Mouse (Mus musculus): ENCODE results near the gene Lefty2. TPM values are rescaled to one million over a fixed set of nuclear protein-coding genes. Genes with fewer than 3 reads are reported as not detected.
"Not testable (repeated sequence)": the region's sequence is repeated elsewhere in the genome, so short reads cannot be mapped to it uniquely, and the experiment has no call there.

Lefty2 gene
- total RNA-seq, 4 experiments from 2014 or later: not detected

- DNase-seq (ENCODE audit: low spot score): not testable (repeated sequence)
Measured at GRCm38 (mm10) chr1:180894088-180894987, 1.4 kb downstream of the Lefty2 start.

GRCm38 (mm10) chr1:180901107-180901506 lies 8.2 kb downstream of the Lefty2 start:
- DNase-seq (ENCODE audit: low spot score): peak; percentile 69

DNA sequence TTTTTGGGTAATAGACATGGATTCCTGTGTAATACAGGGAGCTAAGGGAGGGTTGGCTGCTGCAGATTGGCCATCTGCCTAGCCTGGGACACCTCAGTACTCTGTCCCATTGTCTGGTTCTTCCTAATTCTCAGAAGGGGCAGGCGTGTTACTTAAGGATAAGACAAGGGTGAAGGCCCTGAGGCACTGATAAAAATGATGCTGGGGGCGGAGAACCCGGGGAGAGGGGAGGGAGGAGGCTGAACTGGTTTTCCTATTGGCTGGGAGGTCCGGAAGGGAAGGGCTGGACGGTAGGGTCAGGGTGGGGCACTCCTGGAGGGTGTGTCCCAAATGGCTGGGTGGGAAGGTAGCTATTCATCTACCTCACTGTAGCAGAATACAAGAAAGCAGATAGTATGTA lies 10.0 kb downstream of the Lefty2 start:
- no peak for DNase-seq (ENCODE audit: low spot score)

DNA sequence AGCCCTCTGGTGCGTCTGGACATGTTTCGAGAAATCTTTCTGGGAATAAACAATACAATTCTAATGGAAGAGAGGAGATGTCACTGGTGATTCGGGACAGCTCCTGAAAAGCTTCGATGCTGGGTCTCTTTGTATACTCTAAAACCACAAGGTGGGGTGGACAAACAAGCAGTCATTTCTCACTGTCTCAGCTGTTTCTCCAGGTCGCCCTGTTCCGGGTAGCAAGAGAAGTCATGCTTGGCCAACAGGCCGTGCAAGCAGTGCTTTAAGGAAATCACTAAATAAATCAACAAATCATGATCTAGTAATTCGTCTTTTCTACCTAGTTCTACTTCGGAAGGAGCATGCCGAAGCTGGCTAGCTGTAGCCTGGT lies 10.7 kb downstream of the Lefty2 start:
- no peak for DNase-seq (ENCODE audit: low spot score)

GRCm38 (mm10) chr1:180904039-180904814 lies 11.3 kb downstream of the Lefty2 start, which contains the start of gene Pycr2:
TSS of gene Pycr2 (plus strand) at chr1:180904293.
- peak; percentile 91 for DNase-seq (ENCODE audit: low spot score)

- DNase-seq (ENCODE audit: low spot score): no peak
Measured at GRCm38 (mm10) chr1:180904815-180905080, 11.8 kb downstream of the Lefty2 start.

- no peak for DNase-seq (ENCODE audit: low spot score)
Measured at GRCm38 (mm10) chr1:180905307-180905706, 12.4 kb downstream of the Lefty2 start.

DNA sequence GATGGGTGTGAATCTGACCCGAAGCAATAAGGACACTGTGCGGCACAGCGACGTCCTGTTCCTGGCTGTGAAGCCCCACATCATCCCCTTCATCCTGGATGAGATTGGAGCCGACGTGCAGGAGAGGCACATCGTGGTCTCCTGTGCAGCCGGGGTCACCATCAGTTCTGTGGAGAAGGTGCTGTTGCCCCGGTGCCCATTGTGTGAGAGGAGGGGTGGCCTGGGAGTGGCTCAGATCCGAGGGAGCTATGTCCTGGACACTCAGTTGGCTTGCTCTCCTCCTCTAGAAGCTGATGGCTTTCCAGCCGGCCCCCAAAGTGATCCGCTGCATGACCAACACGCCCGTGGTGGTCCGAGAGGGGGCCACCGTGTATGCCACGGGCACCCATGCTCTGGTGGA lies 13.0 kb downstream of the Lefty2 start:
- DNase-seq (ENCODE audit: low spot score): no peak

DNA sequence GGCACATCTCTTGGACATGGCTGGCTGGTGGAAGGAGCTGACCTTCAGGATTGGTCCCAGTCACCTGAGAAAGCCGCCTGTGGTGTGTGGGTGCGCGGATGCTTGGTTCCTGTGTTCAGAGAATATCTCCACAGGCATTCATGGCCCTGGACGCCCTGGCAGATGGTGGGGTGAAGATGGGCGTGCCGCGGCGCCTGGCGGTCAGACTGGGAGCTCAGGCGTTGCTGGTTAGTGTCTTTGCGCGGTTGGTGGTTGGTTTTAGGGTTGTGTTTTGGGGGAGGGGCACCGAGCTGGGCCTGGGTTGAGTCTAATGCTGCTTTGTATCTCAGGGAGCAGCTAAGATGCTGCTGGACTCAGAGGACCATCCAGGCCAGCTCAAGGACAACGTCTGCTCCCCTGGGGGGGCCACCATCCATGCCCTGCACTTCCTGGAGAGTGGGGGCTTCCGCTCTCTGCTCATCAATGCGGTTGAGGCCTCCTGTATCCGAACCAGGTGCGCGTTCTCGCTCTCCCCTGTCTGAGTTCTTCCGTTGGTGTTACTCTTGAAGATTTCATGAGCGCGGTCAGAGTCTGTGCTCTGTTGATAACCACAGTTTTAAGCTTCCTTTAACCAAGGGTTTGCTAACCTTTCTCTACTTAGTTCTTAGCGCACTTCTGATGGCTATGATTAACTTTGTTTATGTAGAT lies 13.7 kb downstream of the Lefty2 start:
- DNase-seq (ENCODE audit: low spot score): no peak

DNA sequence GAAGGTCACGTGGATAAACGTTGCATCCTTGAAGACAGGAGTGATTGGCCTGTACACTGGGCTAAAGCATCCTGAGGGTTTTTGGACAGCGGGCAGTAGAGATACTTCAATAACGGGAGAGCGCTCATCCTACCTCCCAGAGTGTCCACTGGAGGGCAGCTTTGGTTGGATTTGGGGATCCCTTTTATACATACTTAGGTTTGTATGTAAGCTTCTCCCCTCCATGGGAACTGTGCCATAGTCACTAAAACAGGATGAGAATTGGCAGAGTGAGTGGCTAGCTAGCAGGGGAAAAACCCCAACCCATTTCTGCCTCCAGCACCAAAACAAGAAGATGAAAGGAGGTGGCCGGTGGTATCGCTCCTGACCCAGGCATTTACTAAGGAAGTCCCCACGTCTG lies 18.2 kb downstream of the Lefty2 start:
- no peak for DNase-seq (ENCODE audit: low spot score)

GRCm38 (mm10) chr1:180911653-180912287 lies 18.9 kb downstream of the Lefty2 start:
- DNase-seq (ENCODE audit: low spot score): no peak

DNA sequence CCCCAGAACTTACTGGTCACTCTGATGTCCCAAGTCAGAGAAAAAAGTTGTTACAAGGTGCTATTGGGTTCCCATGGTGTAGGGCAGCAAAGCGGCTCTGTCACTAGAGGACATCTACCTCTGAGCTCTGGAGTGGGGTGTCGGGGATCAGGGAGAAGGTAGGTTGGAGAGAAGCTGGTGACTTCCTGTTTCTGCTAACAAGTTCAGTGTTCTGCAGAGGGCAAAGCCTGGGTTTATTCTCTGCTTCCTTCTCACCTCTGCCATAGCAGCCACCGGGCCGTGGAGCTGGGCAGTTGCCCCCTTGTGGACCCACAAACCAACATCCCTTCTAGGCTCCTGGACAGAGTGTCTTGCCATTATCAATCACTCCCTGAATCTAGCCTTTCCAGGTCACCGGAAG lies 19.9 kb downstream of the Lefty2 start:
- DNase-seq (ENCODE audit: low spot score): no peak

- no peak for DNase-seq (ENCODE audit: low spot score)
Measured at GRCm38 (mm10) chr1:180913797-180914196, 20.9 kb downstream of the Lefty2 start.

- DNase-seq (ENCODE audit: low spot score): no peak
Measured at GRCm38 (mm10) chr1:180916425-180916824, 23.5 kb downstream of the Lefty2 start.

DNA sequence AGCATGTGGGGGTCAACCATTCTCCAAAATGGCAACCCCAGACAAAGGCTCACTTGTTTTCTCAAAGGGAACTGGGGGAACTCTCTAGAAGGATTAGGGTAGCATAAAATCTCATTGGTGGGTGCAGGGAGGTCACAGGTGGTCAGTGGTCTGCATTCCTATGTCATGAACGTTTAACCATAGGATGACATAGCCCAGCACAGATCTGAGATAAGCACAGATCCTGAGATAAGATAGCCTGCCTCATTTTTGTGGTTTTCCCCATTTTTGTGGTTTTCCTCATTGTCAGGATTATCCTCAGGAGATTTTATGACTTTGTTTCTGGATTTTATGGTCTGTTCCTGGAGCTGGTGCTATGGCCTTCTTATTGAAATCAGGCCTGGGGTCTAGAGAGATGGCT lies 24.1 kb downstream of the Lefty2 start:
- no peak for DNase-seq (ENCODE audit: low spot score)

DNA sequence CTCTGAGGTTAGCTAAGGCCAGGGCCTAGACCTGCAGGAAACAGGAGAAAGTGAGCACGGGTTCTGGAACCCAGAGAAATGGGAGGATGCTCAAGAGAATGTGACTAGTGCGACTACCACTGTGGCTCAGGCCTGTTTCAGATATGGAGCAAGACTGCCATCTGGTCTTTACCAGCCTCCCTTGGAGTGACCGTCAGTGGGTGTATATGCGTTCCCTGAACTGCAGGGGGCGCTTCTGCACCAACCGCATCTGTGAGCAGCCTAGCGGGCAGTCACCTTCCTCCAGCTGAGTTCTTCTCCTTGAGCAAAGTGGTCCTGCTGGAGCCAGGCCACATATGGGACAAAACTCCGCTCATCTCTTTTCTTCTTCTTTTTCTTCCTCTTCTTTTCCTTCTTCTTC lies 26.8 kb downstream of the Lefty2 start:
- no peak for DNase-seq (ENCODE audit: low spot score)

GRCm38 (mm10) chr1:180922273-180923048 lies 29.6 kb downstream of the Lefty2 start:
- DNase-seq (ENCODE audit: low spot score): no peak

GRCm38 (mm10) chr1:180924737-180925136 lies 31.8 kb downstream of the Lefty2 start:
- DNase-seq (ENCODE audit: low spot score): no peak

- no peak for DNase-seq (ENCODE audit: low spot score)
Measured at GRCm38 (mm10) chr1:180926286-180926685, 33.4 kb downstream of the Lefty2 start.

DNA sequence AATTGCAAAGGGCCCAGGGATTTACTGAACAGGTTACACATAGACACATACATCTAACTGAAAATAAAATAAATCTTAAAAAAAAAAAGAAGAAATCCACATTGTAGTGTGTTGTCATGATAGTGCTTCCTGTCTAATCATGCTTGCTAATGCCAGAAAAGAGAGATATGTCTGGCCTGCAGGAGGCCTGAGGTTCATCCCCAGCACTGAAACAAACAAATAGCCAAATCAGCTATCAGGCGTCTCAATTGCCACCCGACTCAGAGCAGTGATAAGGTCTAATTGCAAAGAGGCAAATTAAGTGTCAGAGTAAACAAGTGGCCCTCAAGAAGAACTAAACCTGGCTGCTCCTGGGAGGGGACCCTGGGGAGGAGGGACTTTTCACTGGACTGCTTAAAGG lies 36.7 kb downstream of the Lefty2 start:
- DNase-seq (ENCODE audit: low spot score): no peak

- no peak for DNase-seq (ENCODE audit: low spot score)
Measured at GRCm38 (mm10) chr1:180931106-180931505, 38.2 kb downstream of the Lefty2 start.
